Comparison of ENCODE assay signal across 26 mouse cellular contexts in genomic region chr17:29681669-29682068, GRCm38 (mm10). TPM values are rescaled to one million over a fixed set of nuclear protein-coding genes. Genes with fewer than 3 reads are reported as not detected.
DNase-seq lines count a peak whose midpoint lies in the region; TF ChIP-seq lines count a peak whose summit lies in the region.
"Had no signal": no experiment of that assay in that cellular context is flagged by ENCODE, and none has a peak within 500 bp of the region (broad histone marks: within the 10 kb centered on the region; RNA-seq: fewer than 3 reads in every experiment).

No protein-coding gene starts in this region.

- WGBS in bone marrow, adult 2 months = 87% methylated on average over 9 of the region's 9 CpGs
- WGBS in lung, adult 2 months = 85% methylated on average over 9 of the region's 9 CpGs

- no peaks in the 10 kb centered on the region for H3K27me3 ChIP-seq in E14TG2a.4 (ENCODE audit: insufficient read depth, low read length)
- H3K27me3 ChIP-seq: forebrain, embryonic 13.5 days; heart, embryonic 13.5 days; hindbrain, embryonic 12.5 days; hindbrain, embryonic 15.5 days; intestine, embryonic 15.5 days; Patski had no signal

- TF ChIP-seq CTCF in layer of hippocampus, adult 2 months (conservative IDR thresholded peaks at IDR 0.05) = 0 out of 2 replicates have a peak, but pooled peaks have one; percentile 16
- TF ChIP-seq CTCF in E14TG2a.4 (conservative IDR thresholded peaks at IDR 0.05; ENCODE audit: low read length) = peak; percentile 21; the same call in 1 of the 2 replicates
- TF ChIP-seq CTCF in bone marrow, adult 2 months (IDR thresholded peaks at IDR 0.05; ENCODE audit: control insufficient read depth, insufficient read depth, low read length) = peak; percentile 21; the same call in 1 of the 2 replicates
- TF ChIP-seq CTCF in lung, adult 2 months (IDR thresholded peaks at IDR 0.05; ENCODE audit: insufficient read depth, low read length) = no peak

- H3K9me3 ChIP-seq in E14TG2a.4 (ENCODE audit: low read length) = no peaks in the 10 kb centered on the region
- H3K9me3 ChIP-seq: forebrain, embryonic 10.5 days; forebrain, embryonic 13.5 days; G1E; heart, embryonic 10.5 days; heart, embryonic 13.5 days; hindbrain, embryonic 12.5 days; hindbrain, embryonic 15.5 days; intestine, embryonic 15.5 days had no signal

- no peak overlapping the region for H3K4me3 ChIP-seq in layer of hippocampus, adult 2 months
- H3K4me3 ChIP-seq in E14TG2a.4 (replicated peaks; ENCODE audit: low read length) = no peak overlapping the region
- H3K4me3 ChIP-seq in bone marrow, adult 2 months (replicated peaks; ENCODE audit: control insufficient read depth, low read depth, low read length) = no peak overlapping the region
- H3K4me3 ChIP-seq in lung, adult 2 months (replicated peaks; ENCODE audit: extremely low read depth, low read depth, low read length) = no peak overlapping the region
- H3K4me3 ChIP-seq: forebrain, embryonic 10.5 days; forebrain, embryonic 13.5 days; heart, adult 2 months; heart, embryonic 10.5 days; heart, embryonic 13.5 days; hindbrain, embryonic 12.5 days; hindbrain, embryonic 15.5 days; intestine, embryonic 15.5 days had no signal

- no peak for TF ChIP-seq POLR2A in bone marrow, adult 2 months (IDR thresholded peaks at IDR 0.05; ENCODE audit: borderline replicate concordance, control insufficient read depth, low read depth, low read length)
- no peak for TF ChIP-seq POLR2A in lung, adult 2 months (IDR thresholded peaks at IDR 0.05; ENCODE audit: borderline replicate concordance, extremely low read depth, low read depth, low read length)

- DNase-seq in layer of hippocampus, adult 2 months (ENCODE audit: low spot score in 2 of 2) = no peak
- no peak for DNase-seq in layer of hippocampus, postnatal 36 days
- DNase-seq in ES-CJ7 (ENCODE audit: low read depth, low spot score) = peak; percentile 29
- DNase-seq in embryo, embryonic 10 days (ENCODE audit: low spot score) = no peak
- DNase-seq in lung, adult 2 months = no peak
- DNase-seq: adrenal gland, adult 8-10 months; adrenal gland, postnatal 25 days; cerebellum, adult 18-20 months; cerebellum, adult 9-10 months; cerebellum, postnatal 36 days; gastrocnemius, postnatal 10 days; gastrocnemius, postnatal 36 days; heart, adult 2 months; heart, postnatal 14 days; heart, postnatal 4 days had no signal

- H3K36me3 ChIP-seq in E14TG2a.4 (ENCODE audit: insufficient read depth, low read length) = peaks cover 99% of the 10 kb centered on the region

- peaks cover 44% of the 10 kb centered on the region for H3K4me1 ChIP-seq in E14TG2a.4 (replicated peaks; ENCODE audit: low read depth, low read length)
- peaks cover 7% of the 10 kb centered on the region for H3K4me1 ChIP-seq in bone marrow, adult 2 months (ENCODE audit: control insufficient read depth, insufficient read depth, low read length)
- H3K4me1 ChIP-seq in lung, adult 2 months (ENCODE audit: control insufficient read depth, insufficient read depth, low read length) = no peaks in the 10 kb centered on the region
- H3K4me1 ChIP-seq: forebrain, embryonic 10.5 days; hindbrain, embryonic 12.5 days; intestine, embryonic 15.5 days had no signal

- no peak overlapping the region for H3K27ac ChIP-seq in layer of hippocampus, adult 2 months
- H3K27ac ChIP-seq in bone marrow, adult 2 months (ENCODE audit: control insufficient read depth, insufficient read depth, low read depth, low read length, poor library complexity) = peak overlapping the region; percentile 50; the same call in 1 of the 2 replicates
- H3K27ac ChIP-seq: forebrain, embryonic 10.5 days; heart, adult 2 months; heart, embryonic 10.5 days; heart, embryonic 13.5 days; hindbrain, embryonic 12.5 days; hindbrain, embryonic 15.5 days; intestine, embryonic 15.5 days had no signal

RNA-seq across cellular contexts. Expression of gene Cmtr1, which starts 21.3 kb away (rescaled TPM):
- 100 to 1,000 TPM; 111 to 115 TPM for total RNA-seq in layer of hippocampus, adult 2 months (2021)
- total RNA-seq in layer of hippocampus, postnatal 36 days (2021) = 100 to 1,000 TPM; 110 to 112 TPM
- polyA plus RNA-seq in bone marrow, adult 2 months (2011; ENCODE audit: insufficient read depth, insufficient read length, low replicate concordance, missing spikeins) = 49.8 and 90.6 TPM in 2 replicates
- polyA plus RNA-seq in lung, adult 2 months (2012; rRNA removed) = 25.4 and 30.7 TPM in 2 replicates

RNA-seq across cellular contexts. Expression of gene Ccdc167, which starts 35.2 kb away (rescaled TPM):
- total RNA-seq in layer of hippocampus, adult 2 months (2021) = 10 to 100 TPM; 26.6 TPM
- total RNA-seq in layer of hippocampus, postnatal 36 days (2021) = 10 to 100 TPM; 21.7 to 25.5 TPM
- polyA plus RNA-seq in bone marrow, adult 2 months (2011; ENCODE audit: insufficient read depth, insufficient read length, low replicate concordance, missing spikeins) = 24.2 and 28.3 TPM in 2 replicates
- polyA plus RNA-seq in lung, adult 2 months (2012; rRNA removed) = 5.7 and 7.7 TPM in 2 replicates
